Mouse (Mus musculus) kidney, adult 8-10 months (tissue): Measurements from ENCODE around the gene Gm17490.
A peak's percentile ranks its signal among the peaks of the same experiment; 100 is the strongest.

Experiments
- DNase-seq, 2 experiments: peaks; one replicate each; pipeline ENCODE4 v3.0.0; 2022

Gm17490 gene

DNA sequence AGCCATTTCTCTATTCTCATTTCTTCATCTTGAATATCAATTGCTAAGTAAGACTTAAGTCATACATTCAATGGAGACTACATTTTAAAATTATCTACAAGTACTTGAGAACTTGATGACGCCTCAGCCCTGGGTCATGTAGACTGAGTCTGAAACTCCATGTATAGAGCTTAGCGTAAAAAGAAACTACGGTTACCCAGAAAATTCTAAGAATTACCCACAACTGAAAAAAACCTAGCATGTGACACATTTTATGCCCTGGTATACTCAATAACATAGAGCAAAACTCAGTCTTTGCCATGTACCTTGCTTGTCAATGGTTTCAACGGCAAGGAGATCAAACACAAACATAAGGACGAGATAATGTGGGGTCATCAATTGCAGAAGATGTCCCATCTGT lies at the start of gene Gm17490:
Gene Gm17490 (minus strand): TSS at position 375 of the 400 bp plus-strand sequence.
- DNase-seq, result no peak

DNA sequence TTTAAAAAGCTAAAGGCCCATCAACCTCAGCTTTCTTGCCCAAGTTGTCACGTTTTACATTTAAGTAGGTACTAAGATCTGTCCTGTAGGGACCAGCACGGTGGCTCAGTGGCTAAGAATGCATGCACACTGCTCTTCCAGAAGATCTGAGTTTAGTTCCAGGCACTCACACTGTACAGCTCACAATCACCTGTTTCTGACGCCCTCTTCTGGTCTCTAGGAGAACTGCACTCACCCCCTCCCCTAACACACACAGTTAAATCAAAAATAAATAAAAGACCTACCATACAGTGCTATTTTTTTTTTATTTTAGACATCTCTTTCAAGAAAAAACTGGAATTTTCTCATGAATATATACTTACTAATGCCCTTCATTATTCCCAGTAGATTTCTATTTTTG lies 46.1 kb upstream of the Gm17490 start:
- peak in 1 of 2 experiments; percentile 28 for DNase-seq

DNA sequence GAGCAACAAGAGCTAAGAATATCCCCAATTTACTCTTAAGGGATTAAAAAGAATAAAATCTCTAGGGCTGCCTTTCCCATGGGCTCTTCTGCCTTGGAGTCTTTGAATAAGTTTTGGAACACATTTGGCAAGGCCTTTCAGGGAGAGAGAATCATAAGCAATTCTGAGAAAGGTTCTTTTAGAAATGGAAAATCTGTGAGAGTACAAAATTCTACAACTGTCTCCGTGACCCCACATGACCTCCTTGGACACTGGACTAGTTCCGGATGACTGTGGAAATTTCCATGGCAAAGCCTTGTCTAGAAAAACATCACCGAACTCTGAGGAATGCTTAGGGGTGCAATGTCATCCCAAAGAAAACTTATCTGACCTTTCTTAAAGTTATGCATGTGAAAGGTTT lies 39.3 kb upstream of the Gm17490 start:
- peak; percentile 71 to 77 for DNase-seq

DNA sequence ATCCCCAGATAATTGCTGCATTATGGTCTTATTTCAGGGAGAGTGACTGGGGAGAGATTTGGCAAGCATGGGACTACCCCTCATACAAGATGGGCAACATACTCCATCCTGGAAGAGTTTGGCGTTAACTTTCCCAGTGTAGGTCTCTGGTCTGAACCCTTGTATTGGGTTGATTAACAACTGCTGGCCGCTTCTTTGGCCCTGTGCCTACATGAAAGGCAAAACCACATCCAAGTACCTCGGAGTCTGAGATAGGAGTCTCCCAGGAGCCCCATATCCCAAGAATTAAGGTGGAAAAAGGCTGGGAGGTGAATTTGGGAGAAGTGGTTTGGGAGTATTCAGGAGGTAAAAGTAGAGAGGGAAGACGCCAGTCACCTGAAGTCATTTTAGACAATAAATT lies 38.7 kb upstream of the Gm17490 start:
- DNase-seq, result peak; percentile 33 to 65

DNA sequence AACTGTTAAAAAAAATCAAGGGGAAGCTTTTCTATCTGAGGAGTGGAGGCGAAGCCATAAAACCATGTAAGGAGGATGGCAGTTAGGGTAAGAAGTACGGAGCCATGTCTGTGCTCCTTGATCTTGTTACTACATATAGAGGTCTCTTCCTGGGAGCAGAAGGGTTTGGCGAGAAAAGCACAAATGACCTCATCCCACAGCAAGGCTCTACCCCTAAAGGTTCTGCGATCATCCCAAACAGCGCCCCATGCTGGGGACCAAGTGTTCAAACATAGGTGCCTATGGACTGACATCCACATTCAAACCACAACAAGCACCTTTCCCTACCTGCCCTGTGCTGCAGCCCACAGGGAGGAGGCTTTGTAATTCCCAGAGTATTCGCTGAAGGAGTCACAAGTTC lies 38.3 kb upstream of the Gm17490 start:
- peak; percentile 20 to 24 for DNase-seq

DNA sequence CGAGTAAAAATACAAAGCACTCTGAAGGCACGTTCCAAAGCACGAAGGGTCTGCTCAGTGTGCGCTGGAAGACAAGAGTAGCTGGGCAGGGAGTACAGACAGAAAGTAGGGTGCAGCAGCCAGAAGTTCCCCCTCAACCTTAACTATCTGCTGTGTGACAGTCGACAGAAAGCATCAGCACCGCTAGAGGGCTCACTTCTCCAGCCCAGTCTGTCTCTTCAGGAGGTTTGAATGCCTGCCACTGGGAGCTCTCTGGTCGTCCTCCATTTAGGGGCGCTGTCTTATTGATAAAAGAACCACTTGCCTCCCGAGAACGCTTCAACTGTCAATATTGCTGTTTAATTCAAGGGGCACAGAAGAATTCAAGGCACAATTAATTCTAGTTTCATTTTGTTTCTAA lies 37.9 kb upstream of the Gm17490 start:
- DNase-seq, result peak; percentile 82 to 91

DNA sequence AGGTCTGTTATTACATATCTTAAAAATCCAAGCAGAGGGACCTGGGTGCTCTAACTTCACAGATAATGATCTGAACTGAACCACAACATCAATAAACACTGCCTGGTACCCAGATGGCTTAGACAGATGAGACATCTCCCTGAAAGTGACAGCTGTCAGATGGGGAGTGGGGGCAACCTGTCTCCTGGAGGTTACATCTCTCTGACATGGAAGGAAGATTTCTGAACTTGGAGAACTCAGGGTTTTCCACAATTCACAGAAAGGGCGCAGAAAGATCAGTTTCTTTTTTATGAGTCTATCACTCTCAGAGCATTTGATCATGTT lies 36.8 kb upstream of the Gm17490 start:
- no peak for DNase-seq

DNA sequence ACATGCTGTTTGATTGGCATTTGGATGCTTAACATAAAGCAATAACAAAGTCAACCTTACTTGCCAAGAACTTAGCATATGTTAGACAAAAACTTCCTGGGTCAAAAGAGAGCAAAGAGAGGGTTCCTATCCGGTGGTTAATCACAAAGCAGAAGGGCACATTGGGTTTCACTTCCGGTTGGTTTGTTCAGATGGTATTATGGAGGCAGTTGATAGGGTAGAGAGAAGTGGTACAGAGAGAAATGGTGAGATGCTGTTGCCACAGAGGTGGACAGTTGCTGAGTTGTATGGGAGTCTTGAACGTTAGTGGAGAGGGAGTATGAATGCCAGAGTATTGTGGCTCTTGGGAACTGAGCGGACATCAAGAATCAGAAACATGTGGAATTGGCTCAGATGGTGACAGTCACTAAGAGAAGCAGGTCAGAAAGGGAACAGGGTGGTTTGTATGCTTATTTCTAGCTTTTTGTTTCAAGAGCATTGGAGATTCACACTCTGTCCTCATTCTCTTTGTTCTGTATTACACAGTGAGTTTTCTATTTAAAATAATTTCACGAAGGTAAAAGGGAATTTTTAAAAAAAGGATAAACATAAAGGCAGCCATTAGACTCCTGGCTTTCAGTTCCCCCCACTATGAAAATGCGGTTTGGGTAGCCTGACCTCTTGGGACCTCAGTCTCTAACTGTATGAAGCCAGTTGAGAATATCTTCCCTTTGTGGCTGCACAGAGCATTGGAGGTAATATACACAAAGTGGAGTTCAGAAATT lies 36.3 kb upstream of the Gm17490 start:
- no peak for DNase-seq

DNA sequence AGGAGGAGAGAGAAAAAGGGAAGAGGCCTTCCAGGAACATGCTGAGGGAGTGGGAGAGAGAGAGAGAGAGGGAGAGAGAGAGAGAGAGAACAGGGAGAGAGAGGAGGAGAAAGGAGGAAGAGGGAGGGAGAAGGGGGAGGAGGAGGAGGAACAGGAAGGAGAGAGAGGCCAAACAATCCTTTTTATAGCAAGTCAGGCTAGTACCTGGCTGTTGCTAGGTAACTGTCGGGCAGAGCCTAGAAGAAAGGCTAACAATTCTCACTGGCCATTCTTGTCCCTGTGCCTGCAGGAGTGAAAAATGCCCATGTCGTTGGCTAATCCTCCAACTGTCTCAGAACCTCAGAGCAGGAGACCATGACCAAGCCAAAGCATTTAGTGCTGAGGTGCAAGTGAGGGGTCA lies 33.2 kb upstream of the Gm17490 start:
- no peak for DNase-seq

DNA sequence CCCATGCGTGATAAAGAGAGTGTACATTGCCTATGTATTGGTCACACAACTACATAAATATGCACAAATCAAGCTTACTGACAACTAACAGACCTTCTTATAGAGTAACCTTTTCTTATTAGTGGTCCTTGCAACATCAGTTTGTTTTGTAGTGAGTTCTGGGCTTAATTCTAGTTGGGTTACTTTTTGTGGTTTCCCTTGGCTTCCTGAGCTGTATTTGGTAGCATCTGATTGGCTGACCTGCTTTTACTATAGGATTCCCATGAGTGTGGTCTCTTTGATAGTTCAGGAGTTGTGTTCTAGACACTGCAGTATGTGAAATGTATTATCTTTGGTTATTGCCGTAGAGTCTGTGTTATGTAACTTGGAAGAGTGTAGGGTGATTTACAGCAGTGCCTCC lies 31.5 kb upstream of the Gm17490 start:
- DNase-seq, result no peak

DNA sequence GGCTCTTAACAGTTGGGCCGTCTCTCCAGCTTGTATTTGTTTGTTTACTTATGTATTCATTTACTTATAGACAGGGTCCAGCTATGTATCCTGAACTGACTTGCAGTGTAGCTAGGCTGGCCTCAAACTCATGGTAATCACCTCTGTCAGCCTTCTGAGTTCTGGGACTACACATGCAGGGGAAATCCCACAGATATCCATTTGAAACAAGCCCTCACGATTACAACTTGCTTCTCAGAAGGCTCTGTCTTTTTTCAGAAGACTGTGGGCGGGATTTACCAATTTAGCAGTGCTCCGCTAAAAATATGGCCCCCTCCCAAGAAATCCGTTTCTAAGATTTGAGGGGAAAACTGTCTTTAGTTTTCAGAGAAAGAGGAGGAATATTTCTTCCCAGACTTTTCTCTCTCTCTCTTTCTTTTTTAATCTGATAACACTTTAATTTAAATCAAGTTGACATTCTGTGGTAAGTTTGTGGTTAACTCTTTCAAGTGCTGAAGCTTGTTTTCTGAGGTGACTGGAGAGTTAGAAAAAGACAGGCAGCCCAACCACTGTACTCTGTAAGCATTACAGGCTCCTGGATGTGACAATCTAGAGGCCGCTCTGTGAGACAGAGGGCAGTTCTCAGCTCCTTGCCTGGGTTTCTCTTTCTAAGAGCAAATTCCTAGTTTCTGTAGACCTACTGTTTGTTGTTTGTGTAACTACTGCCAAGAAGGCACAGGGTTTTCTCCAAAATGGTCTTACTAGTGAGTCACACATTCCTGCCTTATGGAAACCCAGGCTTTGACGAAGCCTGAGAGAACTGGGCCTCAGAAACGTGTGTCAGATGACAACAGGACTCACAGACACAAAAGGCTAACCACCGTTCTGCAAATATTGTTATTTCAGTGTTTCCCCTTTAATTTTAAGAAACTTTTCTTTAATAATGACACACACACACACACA lies 29.2 kb upstream of the Gm17490 start:
- no peak for DNase-seq

DNA sequence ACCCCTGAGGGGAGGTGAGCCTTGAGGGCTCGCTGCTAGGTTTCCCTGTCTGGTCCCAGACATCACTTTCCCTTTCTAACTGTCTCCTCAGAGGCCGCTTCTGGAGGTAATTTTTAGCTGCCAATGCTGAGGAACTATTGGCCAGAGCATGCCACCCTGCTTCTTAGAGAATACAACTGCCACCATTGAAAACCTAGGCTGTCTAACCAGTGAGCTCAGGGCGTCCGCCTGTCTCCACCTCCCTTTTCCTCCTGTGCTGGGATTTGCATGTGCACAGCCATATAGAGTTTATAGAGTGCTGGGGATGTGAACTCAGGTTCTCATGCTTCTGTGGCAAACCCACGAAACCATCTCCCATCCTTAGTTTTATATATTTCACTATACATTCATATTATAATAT lies 27.7 kb upstream of the Gm17490 start:
- no peak for DNase-seq

DNA sequence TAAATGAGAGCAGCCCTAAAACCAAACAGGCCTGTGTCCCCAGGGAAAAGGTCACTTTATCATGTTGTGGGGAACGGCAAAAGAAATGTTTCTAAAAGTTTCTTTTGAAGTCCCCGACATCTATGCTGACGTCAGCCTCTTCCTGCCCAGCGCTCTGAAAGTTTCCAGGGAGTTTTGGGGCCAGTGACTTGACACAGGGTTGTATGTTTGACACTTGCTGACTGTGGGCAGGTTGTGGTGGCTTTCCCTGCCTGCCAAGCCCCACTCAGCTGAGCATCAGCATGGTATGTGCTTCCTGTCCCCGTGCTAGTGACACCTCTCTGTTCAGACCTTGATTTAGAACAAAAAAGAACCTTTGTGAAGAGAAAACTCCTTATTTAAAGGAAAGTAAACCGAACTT lies 27.3 kb upstream of the Gm17490 start:
- DNase-seq, result no peak

DNA sequence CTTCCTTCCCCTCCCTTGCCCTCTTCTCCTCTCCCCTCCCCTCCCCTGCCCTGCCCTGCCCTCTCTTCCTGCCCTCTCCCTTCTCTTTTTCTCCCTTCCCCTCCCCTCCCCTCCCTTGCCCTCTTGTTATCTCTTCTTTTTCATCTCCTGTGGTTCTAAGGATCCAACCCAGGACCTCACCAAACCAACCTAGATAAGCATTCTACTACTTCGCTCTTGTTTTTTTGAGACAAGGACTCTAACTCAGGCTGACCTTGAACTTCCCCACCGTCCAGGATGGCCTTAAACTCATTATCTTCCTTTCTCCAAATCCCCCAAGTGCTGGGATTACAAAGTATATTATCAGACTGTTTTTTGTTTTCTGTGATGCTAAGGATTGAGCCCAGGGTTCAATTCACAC lies 26.7 kb upstream of the Gm17490 start:
- DNase-seq, result no peak

DNA sequence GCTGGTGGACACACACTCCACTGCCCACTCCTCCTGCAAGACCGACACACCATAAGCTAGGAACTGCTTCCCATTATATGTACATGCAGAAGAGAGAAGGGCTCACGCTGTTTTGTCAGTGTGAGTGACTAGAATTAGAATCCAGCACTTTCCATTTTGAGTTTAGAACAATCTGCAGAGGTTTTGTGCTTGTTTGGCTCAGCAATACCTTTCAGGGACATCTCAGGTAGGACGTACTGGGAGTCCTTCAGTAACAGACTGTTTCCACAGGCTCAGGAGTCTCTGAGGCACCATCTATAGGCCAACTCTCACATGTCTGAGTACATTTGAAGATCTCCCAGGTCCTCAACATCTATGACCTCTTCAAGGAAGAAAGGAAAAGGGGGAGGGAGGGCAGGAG lies 26.1 kb upstream of the Gm17490 start:
- no peak for DNase-seq

DNA sequence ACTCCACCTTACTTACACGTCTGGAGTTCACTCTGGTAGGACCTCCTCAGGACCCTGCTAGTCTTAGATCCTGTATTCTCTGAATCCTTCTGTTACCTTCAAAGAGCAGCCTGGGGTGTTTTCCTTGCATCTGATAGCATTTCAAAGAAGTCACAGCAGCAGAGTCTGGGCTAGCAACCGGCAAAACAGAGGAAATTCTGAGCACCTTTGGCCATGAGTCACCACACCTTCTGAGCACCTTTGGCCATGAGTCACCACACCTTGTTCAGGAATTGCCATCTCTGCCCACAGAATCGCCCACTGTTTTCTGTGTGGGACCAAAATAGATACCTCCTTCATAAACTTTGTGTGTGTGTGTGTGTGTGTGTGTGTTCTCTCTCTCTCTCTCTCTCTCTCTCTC lies 25.4 kb upstream of the Gm17490 start:
- DNase-seq, result no peak

DNA sequence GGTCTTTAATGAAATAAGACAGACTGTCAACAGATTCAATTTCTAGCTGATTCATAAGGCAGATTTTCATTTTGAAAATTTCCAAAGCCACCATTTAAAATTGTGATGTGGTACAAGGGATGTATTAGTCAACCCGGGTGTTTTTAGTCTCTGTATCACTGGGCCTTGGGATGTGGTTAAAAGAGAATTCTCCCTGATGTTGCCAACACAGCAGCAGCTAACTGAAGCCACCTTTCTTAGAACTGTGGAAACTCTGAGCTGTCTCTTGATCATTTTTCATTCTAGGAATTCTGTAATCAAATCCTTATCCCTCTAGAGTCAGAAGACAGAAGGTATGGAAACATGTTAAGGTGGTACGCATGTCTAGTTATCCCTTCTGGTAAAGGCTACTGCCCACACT lies 19.2 kb upstream of the Gm17490 start:
- no peak for DNase-seq

DNA sequence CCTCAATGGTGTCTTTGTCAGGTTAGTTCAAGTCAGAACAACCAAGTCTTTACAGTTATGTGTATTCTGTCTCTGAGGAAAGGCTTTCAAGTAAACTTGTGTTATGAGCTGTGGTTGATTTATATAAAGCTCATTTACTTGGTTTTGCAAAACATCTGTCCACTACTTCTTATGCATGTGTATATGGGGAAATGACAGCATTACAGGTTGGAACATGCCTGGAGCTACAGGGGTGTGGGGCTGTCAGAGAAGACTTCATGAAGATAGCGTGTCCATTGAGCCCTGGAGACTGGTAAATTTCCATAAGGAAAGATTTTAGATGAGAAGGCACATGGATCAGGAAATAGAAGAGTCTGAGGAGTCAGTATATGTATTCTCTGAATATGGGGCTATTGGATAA lies 18.0 kb upstream of the Gm17490 start:
- no peak for DNase-seq

DNA sequence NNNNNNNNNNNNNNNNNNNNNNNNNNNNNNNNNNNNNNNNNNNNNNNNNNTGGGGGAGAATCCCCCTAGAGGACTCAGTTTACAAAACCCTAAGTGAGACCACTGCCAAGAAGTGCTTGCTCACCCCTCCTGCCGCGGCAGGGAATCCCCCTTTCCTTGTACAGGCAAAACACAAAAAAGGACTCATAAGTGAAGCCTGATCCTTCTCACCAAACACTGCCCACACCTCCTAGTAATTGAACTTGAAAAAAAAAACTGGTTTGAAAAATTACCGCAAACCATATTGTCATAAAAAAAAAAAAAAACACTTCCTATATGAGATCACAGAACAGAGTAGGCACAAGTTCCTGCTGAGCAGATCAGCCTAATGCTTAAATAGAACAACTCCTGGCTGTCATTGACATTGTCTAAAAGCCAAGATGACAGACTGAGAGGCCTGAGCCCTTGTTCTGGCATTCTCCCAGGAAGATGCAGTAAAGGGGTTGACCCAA lies 16.4 kb upstream of the Gm17490 start, which contains the start of gene Il2ra:
Gene Il2ra (plus strand): TSS at position 357 of the 491 bp plus-strand sequence.
- DNase-seq, result no peak

DNA sequence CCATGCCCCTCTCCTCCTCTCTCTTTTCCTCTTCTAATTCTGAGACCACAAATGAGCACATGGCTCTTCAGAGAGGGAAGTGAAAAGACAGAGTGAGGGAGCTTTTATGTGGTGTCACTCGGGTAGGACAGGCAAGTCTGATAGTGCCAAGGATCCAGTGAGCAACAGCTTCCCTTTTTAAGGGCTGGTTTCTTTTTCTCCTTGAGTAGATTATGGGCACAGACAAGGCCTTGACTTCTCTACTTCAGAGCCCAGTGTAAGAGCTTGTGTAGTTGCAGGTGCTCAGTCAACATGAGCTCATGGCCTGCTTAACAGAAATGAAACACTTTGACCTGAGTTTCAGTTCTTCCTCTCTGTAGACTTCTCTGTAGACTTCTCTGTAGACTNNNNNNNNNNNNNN lies 11.1 kb upstream of the Gm17490 start:
- no peak for DNase-seq

DNA sequence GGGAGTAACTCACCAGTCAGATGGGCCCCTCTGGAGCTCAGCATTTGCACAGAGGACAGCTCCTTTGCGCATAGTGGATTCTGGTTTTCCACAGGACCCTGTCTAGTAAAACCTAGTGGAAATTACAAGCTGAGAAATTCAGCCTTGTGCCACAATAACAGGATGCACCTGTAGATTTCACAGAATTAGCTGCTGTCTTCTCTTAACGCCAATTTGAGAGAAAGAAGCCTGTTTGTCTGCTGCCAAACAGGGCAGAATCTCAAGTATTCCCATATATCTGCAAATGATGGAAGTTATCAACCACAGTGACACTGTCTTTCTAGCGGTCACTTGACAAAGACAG lies 10.0 kb upstream of the Gm17490 start:
- DNase-seq, result no peak

DNA sequence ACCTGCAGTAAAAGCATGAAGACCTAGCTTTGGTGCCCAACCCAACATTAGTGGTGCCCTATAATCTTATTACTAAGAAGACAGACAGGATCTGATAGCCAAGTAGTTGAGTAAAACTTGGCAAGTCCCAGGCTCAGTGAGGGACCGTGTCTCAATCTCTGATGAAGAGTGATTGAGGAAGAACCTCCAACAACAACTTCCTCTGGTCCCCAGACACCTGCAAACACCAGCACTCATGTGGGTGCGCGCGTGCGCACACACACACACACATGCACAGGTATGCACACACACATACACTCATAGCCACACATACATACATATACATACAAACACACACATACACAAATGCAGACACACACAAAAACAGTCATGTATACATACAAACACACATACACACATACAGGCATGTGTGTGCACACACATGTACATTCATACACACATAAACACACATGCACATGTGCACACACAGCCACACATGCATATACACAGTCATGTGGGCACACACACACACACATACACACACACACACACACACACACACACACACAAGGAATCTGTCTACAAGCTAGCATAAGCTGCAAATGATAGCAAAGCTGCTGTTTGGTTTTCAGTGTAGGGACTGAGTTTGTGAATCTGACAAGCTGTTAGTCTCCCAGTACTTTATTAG lies 9.5 kb upstream of the Gm17490 start:
- DNase-seq, result no peak

DNA sequence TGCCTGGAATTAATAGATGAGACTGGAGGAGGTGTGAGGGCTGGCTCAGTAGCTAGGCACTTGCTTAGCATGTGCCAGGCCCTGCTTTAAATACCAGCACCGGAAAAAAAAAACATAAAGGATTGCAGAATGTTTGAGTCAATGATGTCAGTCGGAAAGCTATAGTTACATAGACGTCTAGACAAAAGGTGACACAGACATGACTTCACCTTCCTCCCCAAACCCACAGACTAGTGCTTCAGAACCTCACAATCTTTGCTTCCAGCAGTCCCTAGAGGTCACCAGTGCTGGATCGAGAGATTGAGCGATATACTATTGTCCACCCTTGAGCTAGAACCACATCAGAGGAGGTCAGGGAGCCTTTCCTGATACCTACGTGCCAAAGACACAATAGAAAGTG lies 9.0 kb upstream of the Gm17490 start:
- no peak for DNase-seq

DNA sequence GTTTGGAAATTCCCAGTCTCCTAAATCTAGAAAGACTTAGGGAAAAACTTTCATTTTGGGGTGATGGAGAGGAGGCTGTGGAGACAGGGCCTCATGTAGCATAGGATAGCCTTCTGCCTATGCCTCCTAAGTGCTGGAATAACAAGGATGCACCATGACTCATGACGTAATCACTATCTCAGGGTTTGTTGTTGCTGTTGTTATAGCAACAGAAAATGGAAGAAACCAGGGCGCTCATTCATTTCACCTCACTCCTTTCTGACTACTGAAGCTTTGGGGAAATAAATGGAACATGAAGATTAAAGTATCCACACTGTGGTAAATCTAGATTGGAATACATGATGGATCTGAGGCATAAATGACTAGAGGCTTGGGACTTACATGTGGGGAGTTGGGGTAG lies 2.3 kb downstream of the Gm17490 start:
- DNase-seq, result no peak
